Mouse (Mus musculus): ENCODE results near the gene Snx14. TPM values are rescaled to one million over a fixed set of nuclear protein-coding genes. Genes with fewer than 3 reads are reported as not detected.

The Snx14 gene
- polyA plus RNA-seq, 1 experiment from 2014 or later = 29.7 TPM

DNA sequence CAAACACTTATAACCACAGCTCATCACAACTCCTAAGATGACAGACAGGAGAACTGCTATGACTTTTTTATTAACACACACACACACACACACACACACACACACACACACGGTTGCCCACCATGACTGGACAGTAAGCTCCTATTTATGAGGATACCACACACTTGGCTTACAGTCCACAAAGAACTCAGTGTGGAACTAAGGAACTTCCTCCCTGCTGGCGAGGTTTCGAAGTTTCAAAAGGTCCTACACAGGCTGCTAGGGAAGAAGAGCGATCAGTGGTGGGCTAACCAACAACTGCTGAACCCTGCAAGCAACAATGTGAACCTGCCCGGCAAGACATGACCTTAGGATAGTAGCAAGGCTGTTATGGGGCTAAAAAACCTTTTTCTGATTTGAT, 61.3 kb downstream of the Snx14 start:
- WGBS = 83% methylated on average over 5 of the region's 5 CpGs
- Histone ChIP-seq H3K4me1 (replicated peaks; ENCODE audit: control insufficient read depth, insufficient read depth, low read length) (no peaks in the 10 kb centered on the region), H3K27ac (ENCODE audit: low read depth) (no peak overlapping the region), H3K36me3 (ENCODE audit: control insufficient read depth, insufficient read depth, low read length) (peaks cover 14% of the 10 kb centered on the region), H3K9ac (ENCODE audit: low read length) (no peak overlapping the region), H3K4me3 (ENCODE audit: low read depth, low read length) (no peak overlapping the region), H3K27me3 (replicated peaks; ENCODE audit: control insufficient read depth, insufficient read depth, low read length) (no peaks in the 10 kb centered on the region), H3K4me2 (ENCODE audit: low read length) (no peak overlapping the region), H3K9me3 (ENCODE audit: control insufficient read depth, low read length) (no peaks in the 10 kb centered on the region)
- DNase-seq (ENCODE audit: low spot score) = no peak
- ATAC-seq (replicated peaks; ENCODE audit: low FRiP score, low TSS enrichment, low read depth) = no peak

DNA sequence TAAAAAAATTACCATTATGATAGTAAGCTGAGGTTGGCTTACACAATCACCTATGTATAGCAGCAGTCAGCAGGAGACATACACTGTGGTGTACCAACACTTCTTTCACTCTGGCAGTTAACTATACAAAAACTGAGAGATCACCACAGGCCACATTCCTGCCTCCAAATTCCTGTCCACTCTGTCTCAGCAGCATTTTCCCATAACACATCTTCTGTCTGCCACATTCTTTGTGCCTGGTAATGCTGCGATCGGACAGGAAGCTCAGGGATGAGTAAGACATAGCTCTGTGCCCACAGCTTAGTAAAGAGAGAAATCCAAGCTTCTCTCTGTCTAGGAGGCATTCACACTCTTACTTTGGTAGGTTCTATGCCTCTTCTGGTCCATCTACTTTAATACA, 65.8 kb downstream of the Snx14 start:
- DNase-seq (ENCODE audit: low spot score) = no peak
- Histone ChIP-seq H3K36me3 (ENCODE audit: control insufficient read depth, insufficient read depth, low read length) (no peaks in the 10 kb centered on the region), H3K27ac (ENCODE audit: low read depth) (no peak overlapping the region), H3K4me1 (replicated peaks; ENCODE audit: control insufficient read depth, insufficient read depth, low read length) (no peaks in the 10 kb centered on the region), H3K27me3 (replicated peaks; ENCODE audit: control insufficient read depth, insufficient read depth, low read length) (no peaks in the 10 kb centered on the region), H3K9ac (ENCODE audit: low read length) (no peak overlapping the region), H3K4me2 (ENCODE audit: low read length) (no peak overlapping the region), H3K9me3 (ENCODE audit: control insufficient read depth, low read length) (no peaks in the 10 kb centered on the region), H3K4me3 (ENCODE audit: low read depth, low read length) (no peak overlapping the region)
- ATAC-seq (replicated peaks; ENCODE audit: low FRiP score, low TSS enrichment, low read depth) = no peak
- 72% methylated on average over 2 of the region's 2 CpGs for WGBS

DNA sequence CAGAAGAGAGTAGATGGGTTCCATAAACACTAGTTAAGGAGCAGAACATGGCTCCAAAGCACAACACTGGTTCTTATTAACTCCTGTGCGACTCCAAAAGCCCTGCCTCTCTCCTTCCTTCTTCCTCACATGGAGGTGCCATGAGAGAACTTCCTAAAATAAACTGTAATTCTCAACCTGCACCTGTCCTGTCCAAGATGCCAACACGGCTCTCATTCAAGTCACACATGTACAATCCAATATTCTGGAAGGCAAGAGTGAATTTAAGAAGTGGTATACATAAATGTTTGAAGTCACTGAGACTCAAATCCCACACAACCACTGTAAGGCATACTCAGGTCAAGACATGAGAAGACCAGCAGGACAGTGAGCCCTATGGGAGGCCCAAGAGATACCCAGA, 67.6 kb downstream of the Snx14 start:
- no peaks in the 10 kb centered on the region for H3K27me3 ChIP-seq (replicated peaks; ENCODE audit: control insufficient read depth, insufficient read depth, low read length)
- no peaks in the 10 kb centered on the region for H3K4me1 ChIP-seq (replicated peaks; ENCODE audit: control insufficient read depth, insufficient read depth, low read length)
- H3K9me3 ChIP-seq (ENCODE audit: control insufficient read depth, low read length) = no peaks in the 10 kb centered on the region
- H3K9ac ChIP-seq (ENCODE audit: low read length) = no peak overlapping the region
- H3K27ac ChIP-seq (ENCODE audit: low read depth) = no peak overlapping the region
- no peak overlapping the region for H3K4me3 ChIP-seq (ENCODE audit: low read depth, low read length)
- ATAC-seq (replicated peaks; ENCODE audit: low FRiP score, low TSS enrichment, low read depth) = no peak
- 87% methylated on average over 2 of the region's 2 CpGs for WGBS
- no peak overlapping the region for H3K4me2 ChIP-seq (ENCODE audit: low read length)
- no peaks in the 10 kb centered on the region for H3K36me3 ChIP-seq (ENCODE audit: control insufficient read depth, insufficient read depth, low read length)
- DNase-seq (ENCODE audit: low spot score) = no peak

DNA sequence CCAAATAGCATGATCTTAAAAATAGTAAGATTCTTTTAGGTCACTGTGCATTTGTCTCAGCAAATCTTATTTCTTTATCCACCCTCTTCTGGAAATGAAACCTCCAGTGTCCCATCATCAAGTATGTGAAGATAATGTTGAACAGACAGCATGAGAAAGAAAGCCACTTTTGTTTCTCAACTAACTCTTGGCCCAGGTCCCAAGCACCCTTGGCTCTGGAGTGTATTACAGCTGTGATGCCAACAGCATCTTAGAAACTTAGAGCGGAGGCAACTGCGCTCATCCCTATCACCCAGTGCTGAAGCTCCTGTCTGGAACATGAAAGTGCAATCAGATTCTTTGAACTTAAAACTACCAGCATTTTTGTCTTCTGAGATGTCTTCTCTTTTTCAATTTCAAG, 69.1 kb downstream of the Snx14 start:
- WGBS = 93% methylated on average over 2 of the region's 2 CpGs
- no peak overlapping the region for H3K4me3 ChIP-seq (ENCODE audit: low read depth, low read length)
- no peak overlapping the region for H3K9ac ChIP-seq (ENCODE audit: low read length)
- H3K27ac ChIP-seq (ENCODE audit: low read depth) = no peak overlapping the region
- no peaks in the 10 kb centered on the region for H3K36me3 ChIP-seq (ENCODE audit: control insufficient read depth, insufficient read depth, low read length)
- no peaks in the 10 kb centered on the region for H3K9me3 ChIP-seq (ENCODE audit: control insufficient read depth, low read length)
- no peaks in the 10 kb centered on the region for H3K27me3 ChIP-seq (replicated peaks; ENCODE audit: control insufficient read depth, insufficient read depth, low read length)
- DNase-seq (ENCODE audit: low spot score) (no peak), ATAC-seq (replicated peaks; ENCODE audit: low FRiP score, low TSS enrichment, low read depth) (no peak)
- no peaks in the 10 kb centered on the region for H3K4me1 ChIP-seq (replicated peaks; ENCODE audit: control insufficient read depth, insufficient read depth, low read length)
- H3K4me2 ChIP-seq (ENCODE audit: low read length) = no peak overlapping the region

DNA sequence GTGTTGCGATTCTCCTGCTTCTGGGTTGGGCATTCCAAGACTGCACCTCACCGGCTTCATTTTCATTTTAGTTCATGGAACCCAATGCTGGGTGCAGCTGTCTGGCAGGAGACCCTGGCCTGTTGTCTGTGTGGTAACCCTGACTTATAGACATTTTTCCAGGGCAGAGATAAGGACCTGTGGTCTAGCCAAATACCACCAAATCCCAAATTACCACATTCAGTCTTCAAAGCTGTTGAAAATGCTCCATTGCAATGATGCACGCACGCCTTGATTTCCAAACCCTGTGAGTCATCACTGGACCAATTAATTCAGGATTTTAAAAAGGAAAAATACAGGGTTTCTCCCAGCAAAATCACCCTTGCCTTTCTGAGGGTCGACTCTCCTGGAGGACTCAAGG, 70.3 kb downstream of the Snx14 start:
- no peak overlapping the region for H3K27ac ChIP-seq (ENCODE audit: low read depth)
- no peaks in the 10 kb centered on the region for H3K4me1 ChIP-seq (replicated peaks; ENCODE audit: control insufficient read depth, insufficient read depth, low read length)
- H3K9ac ChIP-seq (ENCODE audit: low read length) = no peak overlapping the region
- no peaks in the 10 kb centered on the region for H3K36me3 ChIP-seq (ENCODE audit: control insufficient read depth, insufficient read depth, low read length)
- H3K4me3 ChIP-seq (ENCODE audit: low read depth, low read length) = no peak overlapping the region
- no peaks in the 10 kb centered on the region for H3K27me3 ChIP-seq (replicated peaks; ENCODE audit: control insufficient read depth, insufficient read depth, low read length)
- DNase-seq (ENCODE audit: low spot score) (no peak), ATAC-seq (replicated peaks; ENCODE audit: low FRiP score, low TSS enrichment, low read depth) (no peak)
- H3K4me2 ChIP-seq (ENCODE audit: low read length) = no peak overlapping the region
- 94% methylated on average over 5 of the region's 5 CpGs for WGBS
- H3K9me3 ChIP-seq (ENCODE audit: control insufficient read depth, low read length) = no peaks in the 10 kb centered on the region

DNA sequence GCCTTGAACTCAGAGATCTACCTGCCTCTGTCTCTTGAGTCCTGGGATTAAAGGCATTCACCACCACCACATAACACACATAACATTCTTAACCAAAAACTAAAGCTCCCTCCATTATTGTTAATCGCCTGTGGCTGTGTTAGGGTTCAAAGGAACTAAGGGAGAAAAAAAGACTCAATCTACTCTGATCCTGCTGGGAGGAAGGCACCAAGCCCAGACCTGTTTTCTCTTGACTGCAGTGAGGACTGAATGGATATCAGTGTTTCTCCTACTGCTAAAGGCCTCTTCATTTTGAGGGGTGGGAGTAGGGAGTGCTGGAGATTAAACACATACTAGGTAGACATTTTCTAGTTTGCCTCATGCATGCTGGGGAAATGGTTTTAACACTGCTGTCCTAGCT, 71.0 kb downstream of the Snx14 start:
- DNase-seq (ENCODE audit: low spot score) (no peak), ATAC-seq (replicated peaks; ENCODE audit: low FRiP score, low TSS enrichment, low read depth) (no peak)
- Histone ChIP-seq H3K27ac (ENCODE audit: low read depth) (no peak overlapping the region), H3K9ac (ENCODE audit: low read length) (no peak overlapping the region), H3K27me3 (replicated peaks; ENCODE audit: control insufficient read depth, insufficient read depth, low read length) (no peaks in the 10 kb centered on the region), H3K4me2 (ENCODE audit: low read length) (no peak overlapping the region), H3K4me1 (replicated peaks; ENCODE audit: control insufficient read depth, insufficient read depth, low read length) (no peaks in the 10 kb centered on the region), H3K9me3 (ENCODE audit: control insufficient read depth, low read length) (no peaks in the 10 kb centered on the region), H3K36me3 (ENCODE audit: control insufficient read depth, insufficient read depth, low read length) (no peaks in the 10 kb centered on the region), H3K4me3 (ENCODE audit: low read depth, low read length) (no peak overlapping the region)
- WGBS = 82% methylated on average over 1 of the region's 1 CpGs

DNA sequence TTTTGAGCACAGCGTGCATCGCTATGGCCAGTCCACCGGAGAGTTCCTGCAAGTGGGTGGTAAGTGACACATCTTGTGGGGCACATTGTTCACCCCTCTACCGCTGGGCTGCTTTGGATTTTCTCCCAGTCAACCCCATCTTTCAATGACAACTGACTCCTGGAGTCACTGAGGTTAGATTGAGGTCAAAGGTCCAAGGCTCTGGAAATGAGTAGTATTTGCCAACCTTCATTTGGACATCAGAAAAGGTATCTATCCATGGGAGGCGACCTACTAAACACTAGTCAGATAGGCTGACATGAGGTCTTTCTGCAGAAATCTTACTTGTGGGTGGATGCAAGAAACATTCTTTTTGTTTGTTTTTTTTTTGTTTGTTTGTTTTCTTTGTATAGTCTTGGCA, 71.4 kb downstream of the Snx14 start:
- H3K4me3 ChIP-seq (ENCODE audit: low read depth, low read length) = no peak overlapping the region
- no peaks in the 10 kb centered on the region for H3K27me3 ChIP-seq (replicated peaks; ENCODE audit: control insufficient read depth, insufficient read depth, low read length)
- no peak overlapping the region for H3K9ac ChIP-seq (ENCODE audit: low read length)
- H3K9me3 ChIP-seq (ENCODE audit: control insufficient read depth, low read length) = no peaks in the 10 kb centered on the region
- no peak overlapping the region for H3K4me2 ChIP-seq (ENCODE audit: low read length)
- H3K27ac ChIP-seq (ENCODE audit: low read depth) = no peak overlapping the region
- no peak for ATAC-seq (replicated peaks; ENCODE audit: low FRiP score, low TSS enrichment, low read depth)
- no peaks in the 10 kb centered on the region for H3K4me1 ChIP-seq (replicated peaks; ENCODE audit: control insufficient read depth, insufficient read depth, low read length)
- no peak for DNase-seq (ENCODE audit: low spot score)
- WGBS = 84% methylated on average over 5 of the region's 5 CpGs
- H3K36me3 ChIP-seq (ENCODE audit: control insufficient read depth, insufficient read depth, low read length) = no peaks in the 10 kb centered on the region

DNA sequence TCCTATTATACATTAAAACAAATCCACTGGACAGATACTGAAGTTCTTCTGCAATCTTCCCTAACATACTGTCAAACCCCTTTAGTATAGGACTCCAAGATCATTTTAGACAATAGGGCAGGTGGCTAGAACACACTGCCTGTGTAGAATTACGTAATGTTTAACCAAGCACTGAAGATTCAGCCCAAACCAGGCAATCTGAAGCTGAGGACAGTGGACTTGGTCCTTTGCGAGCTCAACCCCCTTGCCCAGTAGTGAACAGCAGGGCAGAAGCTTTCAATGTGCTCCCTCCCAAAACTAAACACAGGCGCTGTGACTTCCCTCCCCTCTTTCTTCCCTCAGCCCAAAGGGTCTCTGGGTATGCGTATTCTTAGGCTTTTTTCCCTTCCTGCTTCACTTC, 71.9 kb downstream of the Snx14 start:
- DNase-seq (ENCODE audit: low spot score) (no peak), ATAC-seq (replicated peaks; ENCODE audit: low FRiP score, low TSS enrichment, low read depth) (no peak)
- Histone ChIP-seq H3K4me1 (replicated peaks; ENCODE audit: control insufficient read depth, insufficient read depth, low read length) (no peaks in the 10 kb centered on the region), H3K36me3 (ENCODE audit: control insufficient read depth, insufficient read depth, low read length) (no peaks in the 10 kb centered on the region), H3K27me3 (replicated peaks; ENCODE audit: control insufficient read depth, insufficient read depth, low read length) (no peaks in the 10 kb centered on the region), H3K27ac (ENCODE audit: low read depth) (no peak overlapping the region), H3K9ac (ENCODE audit: low read length) (no peak overlapping the region), H3K4me3 (ENCODE audit: low read depth, low read length) (no peak overlapping the region), H3K9me3 (ENCODE audit: control insufficient read depth, low read length) (no peaks in the 10 kb centered on the region), H3K4me2 (ENCODE audit: low read length) (no peak overlapping the region)
- 86% methylated on average over 4 of the region's 4 CpGs for WGBS

DNA sequence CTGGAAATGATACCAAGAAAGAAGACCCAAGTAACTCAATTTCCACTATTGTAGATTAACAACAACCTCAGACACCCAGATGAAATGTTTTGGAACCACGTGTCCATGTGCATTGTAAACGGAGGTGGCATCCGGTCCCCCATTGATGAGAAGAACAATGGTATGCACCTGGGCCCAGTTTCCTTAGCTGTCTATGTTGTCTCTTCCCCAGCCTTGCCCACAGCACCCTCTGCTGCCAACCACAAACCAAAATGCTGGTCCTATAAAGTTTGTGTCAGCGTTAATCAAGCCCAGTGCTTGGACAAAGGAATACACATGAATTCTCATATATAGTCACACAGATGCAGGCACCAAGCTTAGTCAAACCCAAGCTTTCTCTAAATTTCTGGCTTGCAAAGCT, 72.5 kb downstream of the Snx14 start:
- no peaks in the 10 kb centered on the region for H3K27me3 ChIP-seq (replicated peaks; ENCODE audit: control insufficient read depth, insufficient read depth, low read length)
- no peaks in the 10 kb centered on the region for H3K4me1 ChIP-seq (replicated peaks; ENCODE audit: control insufficient read depth, insufficient read depth, low read length)
- DNase-seq (ENCODE audit: low spot score) (no peak), ATAC-seq (replicated peaks; ENCODE audit: low FRiP score, low TSS enrichment, low read depth) (no peak)
- no peak overlapping the region for H3K9ac ChIP-seq (ENCODE audit: low read length)
- no peaks in the 10 kb centered on the region for H3K36me3 ChIP-seq (ENCODE audit: control insufficient read depth, insufficient read depth, low read length)
- H3K27ac ChIP-seq (ENCODE audit: low read depth) = no peak overlapping the region
- WGBS = 84% methylated on average over 4 of the region's 4 CpGs
- H3K4me2 ChIP-seq (ENCODE audit: low read length) = no peak overlapping the region
- no peaks in the 10 kb centered on the region for H3K9me3 ChIP-seq (ENCODE audit: control insufficient read depth, low read length)
- H3K4me3 ChIP-seq (ENCODE audit: low read depth, low read length) = no peak overlapping the region
